Mouse (Mus musculus): ENCODE data around the gene Prkca. TPM values are rescaled to one million over a fixed set of nuclear protein-coding genes. Genes with fewer than 3 reads are reported as not detected.

The Prkca gene
- total RNA-seq, 1 experiment = 8.4 TPM

DNA sequence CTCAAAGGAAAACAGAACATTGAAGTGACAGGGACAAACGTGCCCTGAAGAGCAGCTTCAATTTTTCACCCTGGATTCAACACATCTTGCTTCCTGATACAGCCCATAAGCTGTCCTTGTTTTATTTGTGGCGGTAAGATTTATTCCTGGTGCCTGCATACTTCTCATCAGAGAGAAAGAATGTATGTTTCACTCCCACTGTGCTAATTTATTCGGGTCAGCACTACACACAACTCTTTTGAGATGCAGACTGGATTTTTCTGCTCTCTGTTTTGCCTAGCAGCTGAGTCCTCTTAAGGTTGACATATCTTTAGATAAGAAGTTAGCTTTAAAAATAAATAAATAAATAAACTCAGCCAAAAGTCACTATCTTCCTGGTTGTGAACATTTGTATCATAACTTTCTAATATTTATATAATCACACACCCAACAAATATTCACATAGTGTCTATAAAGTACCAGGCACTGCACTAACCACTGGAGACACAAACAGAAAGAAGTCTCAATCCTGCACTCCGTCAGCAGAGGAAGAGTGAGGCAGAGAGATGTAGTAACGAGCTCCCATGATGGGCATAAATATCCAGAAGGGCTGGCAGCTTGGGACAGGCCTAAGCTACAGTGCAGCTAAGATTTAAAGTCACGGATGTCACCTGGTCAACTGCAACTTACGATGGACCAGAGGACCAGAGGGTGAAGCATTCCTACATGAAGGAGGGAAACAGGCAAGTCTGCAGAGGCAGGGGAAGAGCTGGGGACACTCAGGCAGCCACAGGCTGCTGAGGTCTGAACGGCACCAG, 9.9 kb downstream of the Prkca start:
- TF ChIP-seq ZNF384 (IDR thresholded peaks at IDR 0.05; ENCODE audit: low read depth, low read length) (no peak), ZC3H11A (IDR thresholded peaks at IDR 0.05; ENCODE audit: borderline replicate concordance, low read depth, low read length) (no peak), HCFC1 (IDR thresholded peaks at IDR 0.05; ENCODE audit: borderline replicate concordance, insufficient read depth, low read length) (no peak), CHD2 (IDR thresholded peaks at IDR 0.05; ENCODE audit: low read depth, low read length) (no peak)
- no peaks in the 10 kb centered on the region for H3K36me3 ChIP-seq (ENCODE audit: control insufficient read depth, insufficient read depth, low read length, poor library complexity, severe bottlenecking)
- no peaks in the 10 kb centered on the region for H3K4me1 ChIP-seq (ENCODE audit: control insufficient read depth in 2 of 2, insufficient read depth in 2 of 2, low read length in 2 of 2, poor library complexity in 1 of 2)
- no peak for DNase-seq (ENCODE audit: low read depth, low spot score)
- H3K27ac ChIP-seq (ENCODE audit: insufficient read depth, low read depth, low read length, poor library complexity, severe bottlenecking) = no peak overlapping the region
- no peaks in the 10 kb centered on the region for H3K9me3 ChIP-seq (ENCODE audit: control insufficient read depth, insufficient read depth, low read depth, low read length)
- H3K9ac ChIP-seq (ENCODE audit: insufficient read depth, low read depth, low read length, poor library complexity, severe bottlenecking) = no peak overlapping the region
- in situ Hi-C loops (cut with MboI; ENCODE audit: low sequenced_read_pairs in 2 of 2, unreplicated experiment in 2 of 2) = no loop called here
- H3K4me3 ChIP-seq (ENCODE audit: insufficient read depth in 1 of 2, low read depth in 1 of 2, low read length in 2 of 2, poor library complexity in 1 of 2, severe bottlenecking in 1 of 2) = no peak overlapping the region

DNA sequence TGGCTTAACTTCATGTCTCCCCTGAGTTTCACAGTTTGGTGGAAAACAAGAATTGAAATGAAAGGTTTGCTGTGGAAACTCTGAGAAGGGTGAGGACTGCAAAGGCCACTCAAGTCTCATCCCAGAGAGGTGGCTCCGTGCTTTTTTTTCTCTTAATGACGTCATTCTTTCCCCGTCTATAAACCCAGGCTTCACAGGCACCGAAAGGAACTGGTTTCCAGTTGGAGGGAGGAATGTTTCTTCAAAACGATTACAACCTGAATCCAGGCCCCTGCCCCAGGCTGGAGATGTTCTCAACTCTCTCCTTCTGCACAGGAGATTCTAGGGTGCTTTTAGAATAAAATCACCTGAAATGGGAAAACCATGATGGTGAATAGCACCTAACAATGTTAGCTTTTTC, 10.7 kb downstream of the Prkca start:
- no peaks in the 10 kb centered on the region for H3K4me1 ChIP-seq (ENCODE audit: control insufficient read depth in 2 of 2, insufficient read depth in 2 of 2, low read length in 2 of 2, poor library complexity in 1 of 2)
- no peak overlapping the region for H3K4me3 ChIP-seq (ENCODE audit: insufficient read depth in 1 of 2, low read depth in 1 of 2, low read length in 2 of 2, poor library complexity in 1 of 2, severe bottlenecking in 1 of 2)
- in situ Hi-C loops (cut with MboI; ENCODE audit: low sequenced_read_pairs in 2 of 2, unreplicated experiment in 2 of 2) = no loop called here
- H3K27ac ChIP-seq (ENCODE audit: insufficient read depth, low read depth, low read length, poor library complexity, severe bottlenecking) = no peak overlapping the region
- no peak overlapping the region for H3K9ac ChIP-seq (ENCODE audit: insufficient read depth, low read depth, low read length, poor library complexity, severe bottlenecking)
- TF ChIP-seq CHD2 (IDR thresholded peaks at IDR 0.05; ENCODE audit: low read depth, low read length) = no peak
- no peak for TF ChIP-seq HCFC1 (IDR thresholded peaks at IDR 0.05; ENCODE audit: borderline replicate concordance, insufficient read depth, low read length)
- TF ChIP-seq MAFK (IDR thresholded peaks at IDR 0.05; ENCODE audit: insufficient read depth, low read depth, low read length) = no peak
- H3K9me3 ChIP-seq (ENCODE audit: control insufficient read depth, insufficient read depth, low read depth, low read length) = no peaks in the 10 kb centered on the region
- DNase-seq (ENCODE audit: low read depth, low spot score) = no peak
- no peaks in the 10 kb centered on the region for H3K36me3 ChIP-seq (ENCODE audit: control insufficient read depth, insufficient read depth, low read length, poor library complexity, severe bottlenecking)

DNA sequence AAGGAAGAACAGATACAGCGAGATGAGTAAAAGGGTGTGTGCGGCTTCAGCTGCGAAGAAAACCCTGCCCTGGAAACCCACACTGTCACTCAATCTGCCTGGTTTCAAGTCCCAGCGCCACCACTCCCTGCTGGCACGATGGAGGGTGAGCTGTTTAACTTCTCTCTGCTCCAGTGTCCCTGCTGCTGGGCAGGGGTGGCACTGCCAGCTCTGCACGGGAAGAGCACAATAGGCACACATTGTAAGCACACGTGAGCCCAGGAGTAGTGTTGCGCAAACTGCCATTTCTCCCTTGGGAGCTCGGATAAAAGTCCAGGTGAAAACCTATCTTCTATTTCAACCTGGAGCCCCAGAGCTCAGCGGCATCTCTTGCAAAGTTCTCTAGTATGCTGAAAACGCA, 12.9 kb downstream of the Prkca start:
- DNase-seq (ENCODE audit: low read depth, low spot score) = no peak
- H3K9ac ChIP-seq (ENCODE audit: insufficient read depth, low read depth, low read length, poor library complexity, severe bottlenecking) = no peak overlapping the region
- H3K4me1 ChIP-seq (ENCODE audit: control insufficient read depth in 2 of 2, insufficient read depth in 2 of 2, low read length in 2 of 2, poor library complexity in 1 of 2) = no peaks in the 10 kb centered on the region
- no peaks in the 10 kb centered on the region for H3K9me3 ChIP-seq (ENCODE audit: control insufficient read depth, insufficient read depth, low read depth, low read length)
- H3K27ac ChIP-seq (ENCODE audit: insufficient read depth, low read depth, low read length, poor library complexity, severe bottlenecking) = no peak overlapping the region
- no peak overlapping the region for H3K4me3 ChIP-seq (ENCODE audit: insufficient read depth in 1 of 2, low read depth in 1 of 2, low read length in 2 of 2, poor library complexity in 1 of 2, severe bottlenecking in 1 of 2)
- in situ Hi-C loops (cut with MboI; ENCODE audit: low sequenced_read_pairs in 2 of 2, unreplicated experiment in 2 of 2) = no loop called here
- H3K36me3 ChIP-seq (ENCODE audit: control insufficient read depth, insufficient read depth, low read length, poor library complexity, severe bottlenecking) = no peaks in the 10 kb centered on the region
- TF ChIP-seq ZNF384 (IDR thresholded peaks at IDR 0.05; ENCODE audit: low read depth, low read length) (no peak), MAFK (IDR thresholded peaks at IDR 0.05; ENCODE audit: insufficient read depth, low read depth, low read length) (no peak), ZC3H11A (IDR thresholded peaks at IDR 0.05; ENCODE audit: borderline replicate concordance, low read depth, low read length) (no peak), CHD2 (IDR thresholded peaks at IDR 0.05; ENCODE audit: low read depth, low read length) (no peak), HCFC1 (IDR thresholded peaks at IDR 0.05; ENCODE audit: borderline replicate concordance, insufficient read depth, low read length) (no peak)

DNA sequence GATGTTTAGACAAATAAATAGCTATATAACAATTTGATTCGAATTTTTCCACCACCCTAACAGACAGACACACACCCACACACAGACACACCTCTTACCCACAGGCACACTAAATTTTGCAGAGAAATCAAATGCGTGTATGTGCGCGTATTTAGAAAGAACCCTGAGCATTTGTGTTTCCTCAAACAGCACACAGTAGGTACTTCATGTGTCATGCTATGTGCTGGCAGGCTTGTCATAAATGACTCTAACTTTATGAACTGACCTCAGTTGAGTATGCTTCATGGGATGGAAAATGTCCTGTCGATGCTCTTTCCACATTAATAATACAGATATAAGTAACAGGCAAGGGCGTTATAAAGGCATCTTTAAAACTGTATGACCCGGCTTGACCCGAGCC, 17.8 kb downstream of the Prkca start:
- Histone ChIP-seq H3K9me3 (ENCODE audit: control insufficient read depth, insufficient read depth, low read depth, low read length) (no peaks in the 10 kb centered on the region), H3K36me3 (ENCODE audit: control insufficient read depth, insufficient read depth, low read length, poor library complexity, severe bottlenecking) (no peaks in the 10 kb centered on the region), H3K9ac (ENCODE audit: insufficient read depth, low read depth, low read length, poor library complexity, severe bottlenecking) (no peak overlapping the region), H3K4me3 (ENCODE audit: insufficient read depth in 1 of 2, low read depth in 1 of 2, low read length in 2 of 2, poor library complexity in 1 of 2, severe bottlenecking in 1 of 2) (no peak overlapping the region), H3K27ac (ENCODE audit: insufficient read depth, low read depth, low read length, poor library complexity, severe bottlenecking) (no peak overlapping the region), H3K4me1 (ENCODE audit: control insufficient read depth in 2 of 2, insufficient read depth in 2 of 2, low read length in 2 of 2, poor library complexity in 1 of 2) (no peaks in the 10 kb centered on the region)
- in situ Hi-C loops (cut with MboI; ENCODE audit: low sequenced_read_pairs in 2 of 2, unreplicated experiment in 2 of 2) = no loop called here
- no peak for DNase-seq (ENCODE audit: low read depth, low spot score)
- no peak for TF ChIP-seq CHD2 (IDR thresholded peaks at IDR 0.05; ENCODE audit: low read depth, low read length)
- TF ChIP-seq ZNF384 (IDR thresholded peaks at IDR 0.05; ENCODE audit: low read depth, low read length) = no peak
- no peak for TF ChIP-seq MAFK (IDR thresholded peaks at IDR 0.05; ENCODE audit: insufficient read depth, low read depth, low read length)

DNA sequence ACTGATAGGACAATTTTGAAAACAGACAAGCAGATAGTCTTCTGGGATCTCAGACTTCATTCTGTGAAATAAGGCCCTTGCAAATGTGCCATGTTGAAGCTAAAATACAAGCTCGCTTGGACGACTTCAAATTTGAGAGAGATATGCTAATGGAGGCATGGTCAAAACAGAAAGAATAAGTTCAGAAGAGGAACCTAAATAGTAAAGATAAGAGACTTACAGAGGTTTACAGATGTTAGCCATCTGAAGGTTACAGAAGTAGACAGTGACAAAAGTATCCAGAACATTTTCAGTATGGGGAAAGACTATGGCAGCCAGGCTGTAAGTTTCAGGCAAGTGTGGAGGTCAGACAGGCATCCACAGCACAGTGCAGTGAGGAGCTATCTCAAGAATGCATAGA, 21.6 kb downstream of the Prkca start:
- Histone ChIP-seq H3K27ac (ENCODE audit: insufficient read depth, low read depth, low read length, poor library complexity, severe bottlenecking) (no peak overlapping the region), H3K4me3 (ENCODE audit: insufficient read depth in 1 of 2, low read depth in 1 of 2, low read length in 2 of 2, poor library complexity in 1 of 2, severe bottlenecking in 1 of 2) (no peak overlapping the region), H3K36me3 (ENCODE audit: control insufficient read depth, insufficient read depth, low read length, poor library complexity, severe bottlenecking) (no peaks in the 10 kb centered on the region), H3K9ac (ENCODE audit: insufficient read depth, low read depth, low read length, poor library complexity, severe bottlenecking) (no peak overlapping the region), H3K4me1 (ENCODE audit: control insufficient read depth in 2 of 2, insufficient read depth in 2 of 2, low read length in 2 of 2, poor library complexity in 1 of 2) (no peaks in the 10 kb centered on the region), H3K9me3 (ENCODE audit: control insufficient read depth, insufficient read depth, low read depth, low read length) (no peaks in the 10 kb centered on the region)
- no peak for TF ChIP-seq CHD2 (IDR thresholded peaks at IDR 0.05; ENCODE audit: low read depth, low read length)
- no peak for TF ChIP-seq HCFC1 (IDR thresholded peaks at IDR 0.05; ENCODE audit: borderline replicate concordance, insufficient read depth, low read length)
- no peak for TF ChIP-seq ZNF384 (IDR thresholded peaks at IDR 0.05; ENCODE audit: low read depth, low read length)
- TF ChIP-seq ZC3H11A (IDR thresholded peaks at IDR 0.05; ENCODE audit: borderline replicate concordance, low read depth, low read length) = no peak
- no peak for TF ChIP-seq MAFK (IDR thresholded peaks at IDR 0.05; ENCODE audit: insufficient read depth, low read depth, low read length)
- in situ Hi-C loops (cut with MboI; ENCODE audit: low sequenced_read_pairs in 2 of 2, unreplicated experiment in 2 of 2) = no loop called here
- no peak for DNase-seq (ENCODE audit: low read depth, low spot score)
